In the genomic region with DNA sequence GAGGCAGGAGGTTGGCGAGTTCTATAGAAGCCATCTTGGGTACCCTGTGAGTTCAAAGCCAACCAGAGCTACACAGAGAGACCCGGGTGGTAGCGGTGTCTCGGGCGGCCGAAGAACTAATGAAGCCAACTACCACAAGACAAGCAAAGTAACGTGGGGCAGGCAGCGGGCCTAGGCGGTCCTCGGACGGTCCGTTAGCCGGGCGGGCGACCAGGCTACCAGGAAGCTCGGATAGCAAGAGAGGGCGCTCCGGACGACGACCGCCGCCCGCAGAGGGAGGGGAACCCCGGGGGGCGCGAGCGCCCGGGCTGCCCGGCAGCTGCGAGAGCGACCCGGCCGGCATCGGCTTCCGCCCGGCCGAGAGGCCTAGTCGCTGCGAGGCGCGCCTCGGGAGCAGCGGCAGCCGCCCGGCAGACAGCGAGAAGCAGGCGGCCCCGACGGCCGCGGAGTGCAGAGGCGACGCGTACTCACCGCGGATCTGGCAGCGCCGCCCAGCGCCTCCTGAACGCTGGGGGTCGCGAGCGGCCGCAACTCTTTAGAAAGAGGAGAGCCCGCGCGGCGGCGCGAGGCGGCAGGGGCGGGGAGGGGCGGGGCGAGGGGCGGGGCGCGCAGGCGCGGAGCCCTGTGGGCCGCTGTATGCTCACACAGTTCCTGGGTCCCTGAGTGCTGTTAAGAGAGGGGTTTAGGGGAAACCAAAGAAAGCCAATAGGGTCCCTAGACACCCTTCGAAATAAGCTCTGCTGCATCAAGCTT, we compare ENCODE assay signal across 8 mouse cellular contexts. TPM values are rescaled to one million over a fixed set of nuclear protein-coding genes. Genes with fewer than 3 reads are reported as not detected.
DNase-seq lines count a peak whose midpoint lies in the region; ATAC-seq lines count a peak whose summit lies in the region.

A gene (minus strand): TSS at position 575 of the 753 bp plus-strand sequence.

- H3K4me3 ChIP-seq in hindbrain, embryonic 11.5 days (ENCODE audit: low read depth, low read length), result peak within 1 kb of the TSS; percentile 78

- no peaks in the 10 kb centered on the region for H3K27me3 ChIP-seq in hindbrain, embryonic 11.5 days (ENCODE audit: control insufficient read depth, insufficient read depth, low read length)

- peak; percentile 87 for ATAC-seq in hindbrain, embryonic 11.5 days (ENCODE audit: low FRiP score)

- peak within 1 kb of the TSS; percentile 56 for H3K4me2 ChIP-seq in hindbrain, embryonic 11.5 days (replicated peaks; ENCODE audit: low read depth, low read length)

- DNase-seq in T-cell, adult 2 months (ENCODE audit: low spot score), result peak; percentile 82
- DNase-seq in cerebellum, adult 9-11 months, result peak; percentile 78
- DNase-seq in frontal cortex, adult 2 months (ENCODE audit: extremely low spot score in 1 of 2, low spot score in 1 of 2), result peak; percentile 28 to 75
- DNase-seq in hindbrain, embryonic 11.5 days (ENCODE audit: low spot score), result peak; percentile 91
- peak; percentile 72 to 74 for DNase-seq in layer of hippocampus, postnatal 25 days (ENCODE audit: extremely low spot score in 1 of 2, low spot score in 1 of 2)
- DNase-seq in lung, postnatal 4 days, result peak; percentile 87 to 93
- DNase-seq in retina, postnatal 1 day, result peak; percentile 95
- peak; percentile 91 for DNase-seq in thymus, postnatal 4 days

- H3K36me3 ChIP-seq in hindbrain, embryonic 11.5 days (ENCODE audit: control insufficient read depth, insufficient read depth, low read length), result no peaks in the 10 kb centered on the region

- no peaks in the 10 kb centered on the region for H3K9me3 ChIP-seq in hindbrain, embryonic 11.5 days (ENCODE audit: control insufficient read depth, low read length)

- peak within 1 kb of the TSS; percentile 87 for H3K27ac ChIP-seq in hindbrain, embryonic 11.5 days (ENCODE audit: low read depth, low read length)

- H3K9ac ChIP-seq in hindbrain, embryonic 11.5 days (ENCODE audit: low read depth, low read length), result peak within 1 kb of the TSS; percentile 88

- under 1% methylated on average over 71 of the region's 81 CpGs for WGBS in hindbrain, embryonic 11.5 days

- peaks cover 4% of the 10 kb centered on the region; the same call in 1 of the 2 replicates for H3K4me1 ChIP-seq in hindbrain, embryonic 11.5 days (replicated peaks; ENCODE audit: control insufficient read depth, insufficient read depth, low read length)

RNA-seq across cellular contexts. Expression of the gene that starts here (rescaled TPM):
- 19.9 and 22.8 TPM in 2 replicates for polyA plus RNA-seq in frontal cortex, adult 2 months (2012; rRNA removed)
- 21.5 and 24.1 TPM in 2 replicates for polyA plus RNA-seq in hindbrain, embryonic 11.5 days (2014; fragmentation: Nextera tagmentation; extraction: Ambion mirVana)
- total RNA-seq in layer of hippocampus, postnatal 25 days (2021), result 10 to 100 TPM; 17.8 to 22.1 TPM

Comparison
In these comparisons a context has a peak if more than half of its experiments do, and no peak if none do; other contexts are left out.
1. Peak in every context shown above with its lines: DNase-seq, ATAC-seq, H3K4me3 ChIP-seq and H3K27ac ChIP-seq.